ENCODE assay signal across 9 mouse cellular contexts in genomic region chr6:83280256-83280955, GRCm38 (mm10). TPM values are rescaled to one million over a fixed set of nuclear protein-coding genes. Genes with fewer than 3 reads are reported as not detected.
DNase-seq lines count a peak whose midpoint lies in the region; ATAC-seq and TF ChIP-seq lines count a peak whose summit lies in the region.
"Had no signal": no experiment of that assay in that cellular context is flagged by ENCODE, and none has a peak within 500 bp of the region (broad histone marks: within the 10 kb centered on the region; RNA-seq: fewer than 3 reads in every experiment).

No protein-coding gene starts in this region.

- H3K4me2 ChIP-seq in forebrain, embryonic 16.5 days (ENCODE audit: low read length): no peak overlapping the region

- no peak overlapping the region for H3K27ac ChIP-seq in forebrain, embryonic 16.5 days (ENCODE audit: low read length)
- H3K27ac ChIP-seq: forebrain, embryonic 10.5 days had no signal

- H3K4me1 ChIP-seq in lung, adult 2 months (ENCODE audit: control insufficient read depth, insufficient read depth, low read length): no peaks in the 10 kb centered on the region
- H3K4me1 ChIP-seq in forebrain, embryonic 16.5 days (replicated peaks; ENCODE audit: control insufficient read depth, insufficient read depth, low read length): no peaks in the 10 kb centered on the region

- no peak overlapping the region for H3K9ac ChIP-seq in forebrain, embryonic 16.5 days (replicated peaks; ENCODE audit: low read depth, low read length)

- peak; percentile 64 for TF ChIP-seq CTCF in lung, adult 2 months (IDR thresholded peaks at IDR 0.05; ENCODE audit: insufficient read depth, low read length)

- WGBS in lung, adult 2 months: 79% methylated on average over 8 of the region's 8 CpGs
- 81% methylated on average over 8 of the region's 8 CpGs for WGBS in forebrain, embryonic 16.5 days

- no peak overlapping the region for H3K4me3 ChIP-seq in lung, adult 2 months (replicated peaks; ENCODE audit: extremely low read depth, low read depth, low read length)
- no peak overlapping the region for H3K4me3 ChIP-seq in forebrain, embryonic 16.5 days (replicated peaks; ENCODE audit: low read length)
- H3K4me3 ChIP-seq: forebrain, embryonic 10.5 days had no signal

- H3K9me3 ChIP-seq in forebrain, embryonic 16.5 days (ENCODE audit: control insufficient read depth, low read length): 0 out of 2 replicates have a peak, but pooled peaks cover 3% of the 10 kb centered on the region
- H3K9me3 ChIP-seq: forebrain, embryonic 10.5 days had no signal

- H3K36me3 ChIP-seq in forebrain, embryonic 16.5 days (ENCODE audit: control insufficient read depth, insufficient read depth): no peaks in the 10 kb centered on the region
- H3K36me3 ChIP-seq: forebrain, embryonic 10.5 days had no signal

- peak; percentile 68; the same call in 1 of the 2 replicates for ATAC-seq in erythroblast, adult 5-6 weeks (replicated peaks; ENCODE audit: low FRiP score, poor library complexity, severe bottlenecking)
- no peak for ATAC-seq in forebrain, embryonic 16.5 days

- no peaks in the 10 kb centered on the region for H3K27me3 ChIP-seq in forebrain, embryonic 16.5 days (replicated peaks; ENCODE audit: control insufficient read depth, insufficient read depth, low read length)

- no peak for TF ChIP-seq POLR2A in lung, adult 2 months (IDR thresholded peaks at IDR 0.05; ENCODE audit: borderline replicate concordance, extremely low read depth, low read depth, low read length)

- peak; percentile 40 to 45 for DNase-seq in cerebellum, postnatal 10 days
- DNase-seq in cerebellum, adult 18-20 months: no peak
- DNase-seq in lung, adult 2 months: no peak
- no peak for DNase-seq in lung, postnatal 25 days (ENCODE audit: low spot score)
- DNase-seq in thymus, postnatal 0 days (ENCODE audit: low spot score): peak; percentile 42
- DNase-seq in MN1 (ENCODE audit: low spot score): no peak

RNA-seq across cellular contexts. Expression of gene Mthfd2, which starts 45.3 kb away (rescaled TPM):
- polyA plus RNA-seq in lung, adult 2 months (2012; rRNA removed): 1.3 and 2.6 TPM in 2 replicates
- total RNA-seq in erythroblast, adult 5-6 weeks (2015; ENCODE audit: low replicate concordance): 13.8 and 21.1 TPM in 2 replicates
- 21.8 and 29.0 TPM in 2 replicates for total RNA-seq in erythroblast, adult 5-6 weeks (2017; ENCODE audit: low replicate concordance)
- polyA plus RNA-seq in thymus, postnatal 0 days (2015; fragmentation: Nextera tagmentation; extraction: Ambion mirVana): 40.7 and 48.6 TPM in 2 replicates
- 22.3 and 28.6 TPM in 2 replicates for polyA plus RNA-seq in forebrain, embryonic 16.5 days (2015; fragmentation: Nextera tagmentation; extraction: Ambion mirVana)

RNA-seq across cellular contexts. Expression of gene Mob1a, which starts 45.4 kb away (rescaled TPM):
- 39.1 and 41.3 TPM in 2 replicates for polyA plus RNA-seq in lung, adult 2 months (2012; rRNA removed)
- total RNA-seq in erythroblast, adult 5-6 weeks (2015; ENCODE audit: low replicate concordance): 51.6 and 54.6 TPM in 2 replicates
- 71.1 and 78.7 TPM in 2 replicates for total RNA-seq in erythroblast, adult 5-6 weeks (2017; ENCODE audit: low replicate concordance)
- 71.5 and 73.4 TPM in 2 replicates for polyA plus RNA-seq in thymus, postnatal 0 days (2015; fragmentation: Nextera tagmentation; extraction: Ambion mirVana)
- polyA plus RNA-seq in forebrain, embryonic 16.5 days (2015; fragmentation: Nextera tagmentation; extraction: Ambion mirVana): 30.2 and 36.6 TPM in 2 replicates

Comparison
In these comparisons a context has a peak if more than half of its experiments do, and no peak if none do; other contexts are left out.
1. DNase-seq: peak in cerebellum, postnatal 10 days (2 of 2) and thymus, postnatal 0 days (single experiment); none in cerebellum, adult 18-20 months (0 of 2), lung, adult 2 months (single experiment), lung, postnatal 25 days (single experiment) and MN1 (single experiment).